Mouse (Mus musculus) heart, embryonic 15.5 days (tissue): ENCODE data around the gene Col26a1. TPM values are rescaled to one million over a fixed set of nuclear protein-coding genes. Genes with fewer than 3 reads are reported as not detected.
A peak's percentile ranks its signal among the peaks of the same experiment; 100 is the strongest.

Source experiments
- ATAC-seq: fragments of 200-750 bp; cut with Nextera tagmentation; replicated peaks from 2 replicates; pipeline ENCODE4 v1.8.0; 2017; ENCODE audit warnings: low read depth, moderate TSS enrichment; ENCODE audit not compliant: insufficient number of reproducible peaks, insufficient read depth, low FRiP score
- H3K27ac ChIP-seq: fragments of 300-500 bp; sonication (generic); 2 replicates; pipeline ENCODE4 v1.5.1; 2015; ENCODE audit warnings: mild to moderate bottlenecking, inconsistent platforms
- H3K27me3 ChIP-seq: fragments of 300-500 bp; sonication (generic); 2 replicates; pipeline ENCODE4 v1.6.1; 2015; ENCODE audit warnings: inconsistent platforms
- H3K36me3 ChIP-seq: fragments of 300-500 bp; sonication (generic); 2 replicates; pipeline ENCODE4 v1.6.1; 2015; ENCODE audit warnings: mild to moderate bottlenecking, inconsistent platforms
- H3K4me1 ChIP-seq: fragments of 300-500 bp; sonication (generic); replicated peaks from 2 replicates; pipeline ENCODE4 v1.6.1; 2015; ENCODE audit warnings: inconsistent platforms
- H3K4me2 ChIP-seq: fragments of 300-500 bp; sonication (generic); 2 replicates; pipeline ENCODE4 v1.6.1; 2015; ENCODE audit warnings: inconsistent platforms, mild to moderate bottlenecking, moderate library complexity
- H3K4me3 ChIP-seq: fragments of 300-500 bp; sonication (generic); 2 replicates; pipeline ENCODE4 v1.5.1; 2015; ENCODE audit warnings: mild to moderate bottlenecking, inconsistent platforms
- H3K9ac ChIP-seq: fragments of 300-500 bp; sonication (generic); 2 replicates; pipeline ENCODE4 v1.6.1; 2015; ENCODE audit warnings: mild to moderate bottlenecking, inconsistent platforms
- H3K9me3 ChIP-seq: fragments of 300-500 bp; sonication (generic); replicated peaks from 2 replicates; pipeline ENCODE4 v1.6.1; 2016; ENCODE audit warnings: inconsistent platforms
- WGBS: fragments of 180-500 bp; shearing (Covaris S2); methylation state at CpG from one replicate; pipeline ENCODE4 v1.1.7; 2015; ENCODE audit warnings: mixed read lengths; 5-methylcytosine and 5-hydroxymethylcytosine counted together
- polyA plus RNA-seq: library from polyadenylated mRNA; unstranded; fragments of >200 nt; fragmentation: Nextera tagmentation; extraction: Ambion mirVana; gene quantifications from 2 replicates; pipeline ENCODE4 v1.2.1, GENCODE M21; 2015

Gene Col26a1
- polyA plus RNA-seq, 1 experiment from 2014 or later, result 13.9 TPM

- Histone ChIP-seq H3K36me3 (peaks cover 5% of the 10 kb centered on the region; the same call in 1 of the 2 replicates), H3K27me3 (no peaks in the 10 kb centered on the region), H3K27ac (no peak within 1 kb of the TSS), H3K4me1 (peaks cover 5% of the 10 kb centered on the region; the same call in 1 of the 2 replicates), H3K4me3 (peak within 1 kb of the TSS; percentile 75), H3K4me2 (peak within 1 kb of the TSS; percentile 76), H3K9ac (peak within 1 kb of the TSS; percentile 71), H3K9me3 (no peaks in the 10 kb centered on the region)
- peak; percentile 92 for ATAC-seq
- WGBS, result 7% methylated on average over 32 of the region's 32 CpGs
These were observed 25.2 kb upstream of the Col26a1 start, which contains the start of gene Ift22 for GRCm38 (mm10) chr5:136907991-136908857. Gene Ift22, plus strand, starts transcription at chr5:136908150.

- Histone ChIP-seq H3K9me3 (no peaks in the 10 kb centered on the region), H3K27me3 (no peaks in the 10 kb centered on the region), H3K27ac (no peak overlapping the region), H3K4me3 (peak overlapping the region; percentile 75), H3K9ac (0 out of 2 replicates have a peak overlapping the region, but pooled peaks have one; percentile 40), H3K36me3 (peaks cover 5% of the 10 kb centered on the region; the same call in 1 of the 2 replicates), H3K4me1 (peaks cover 5% of the 10 kb centered on the region; the same call in 1 of the 2 replicates), H3K4me2 (peak overlapping the region; percentile 76)
- 43% methylated on average over 9 of the region's 9 CpGs for WGBS
- ATAC-seq, result no peak
These were observed 24.6 kb upstream of the Col26a1 start for GRCm38 (mm10) chr5:136907587-136907986.

GRCm38 (mm10) chr5:136905630-136906029 is 22.6 kb upstream of the Col26a1 start:
- no peak overlapping the region for H3K4me2 ChIP-seq
- no peak overlapping the region for H3K9ac ChIP-seq
- 49% methylated on average over 7 of the region's 7 CpGs for WGBS
- H3K9me3 ChIP-seq, result no peaks in the 10 kb centered on the region
- H3K4me1 ChIP-seq, result peaks cover 5% of the 10 kb centered on the region; the same call in 1 of the 2 replicates
- H3K4me3 ChIP-seq, result no peak overlapping the region
- no peak for ATAC-seq
- H3K27me3 ChIP-seq, result no peaks in the 10 kb centered on the region
- H3K27ac ChIP-seq, result no peak overlapping the region
- H3K36me3 ChIP-seq, result no peaks in the 10 kb centered on the region

- WGBS, result 54% methylated on average over 3 of the region's 3 CpGs
These were observed 21.6 kb upstream of the Col26a1 start for GRCm38 (mm10) chr5:136904621-136905020.

GRCm38 (mm10) chr5:136895529-136895963 is 12.5 kb upstream of the Col26a1 start:
- H3K36me3 ChIP-seq, result no peaks in the 10 kb centered on the region
- no peak overlapping the region for H3K9ac ChIP-seq
- no peak overlapping the region for H3K4me3 ChIP-seq
- ATAC-seq, result no peak
- H3K4me1 ChIP-seq, result peaks cover 7% of the 10 kb centered on the region
- no peaks in the 10 kb centered on the region for H3K27me3 ChIP-seq
- no peak overlapping the region for H3K4me2 ChIP-seq
- WGBS, result 50% methylated on average over 10 of the region's 10 CpGs
- H3K27ac ChIP-seq, result no peak overlapping the region
- no peaks in the 10 kb centered on the region for H3K9me3 ChIP-seq

More at GRCm38 (mm10) chr5:136904621-136905020, 21.6 kb upstream of the Col26a1 start:
- no peak overlapping the region for H3K27ac ChIP-seq
- no peaks in the 10 kb centered on the region for H3K27me3 ChIP-seq
- no peaks in the 10 kb centered on the region for H3K36me3 ChIP-seq
- no peak overlapping the region for H3K4me3 ChIP-seq
- H3K4me2 ChIP-seq, result no peak overlapping the region
- no peaks in the 10 kb centered on the region for H3K9me3 ChIP-seq
- peaks cover 11% of the 10 kb centered on the region for H3K4me1 ChIP-seq
- ATAC-seq, result no peak
- no peak overlapping the region for H3K9ac ChIP-seq

- Histone ChIP-seq H3K9me3 (no peaks in the 10 kb centered on the region), H3K36me3 (no peaks in the 10 kb centered on the region), H3K4me1 (peaks cover 4% of the 10 kb centered on the region), H3K9ac (no peak overlapping the region), H3K27ac (no peak overlapping the region), H3K4me3 (no peak overlapping the region), H3K4me2 (no peak overlapping the region), H3K27me3 (no peaks in the 10 kb centered on the region)
- ATAC-seq, result no peak
- WGBS, result 61% methylated on average over 25 of the region's 25 CpGs
These were observed 12.0 kb upstream of the Col26a1 start for GRCm38 (mm10) chr5:136894840-136895528.

- Histone ChIP-seq H3K27ac (peak overlapping the region; percentile 32), H3K4me2 (peak overlapping the region; percentile 46), H3K9me3 (no peaks in the 10 kb centered on the region), H3K9ac (no peak overlapping the region), H3K4me3 (0 out of 2 replicates have a peak overlapping the region, but pooled peaks have one; percentile 8), H3K36me3 (no peaks in the 10 kb centered on the region), H3K4me1 (peaks cover 8% of the 10 kb centered on the region), H3K27me3 (peaks cover 17% of the 10 kb centered on the region)
- ATAC-seq, result no peak
- 38% methylated on average over 19 of the region's 19 CpGs for WGBS
These were observed 5.7 kb upstream of the Col26a1 start for GRCm38 (mm10) chr5:136888539-136889355.

GRCm38 (mm10) chr5:136886957-136887356 is 3.9 kb upstream of the Col26a1 start:
- H3K9ac ChIP-seq, result no peak overlapping the region
- 34% methylated on average over 7 of the region's 7 CpGs for WGBS

GRCm38 (mm10) chr5:136882055-136882787 is 788 bp downstream of the Col26a1 start:
- Histone ChIP-seq H3K27ac (no peak overlapping the region), H3K4me1 (peaks cover 22% of the 10 kb centered on the region), H3K27me3 (peaks cover 54% of the 10 kb centered on the region), H3K9me3 (no peaks in the 10 kb centered on the region), H3K4me2 (peak overlapping the region; percentile 81), H3K4me3 (peak overlapping the region; percentile 56), H3K36me3 (no peaks in the 10 kb centered on the region), H3K9ac (peak overlapping the region; percentile 56)
- WGBS, result 1% methylated on average over 47 of the region's 47 CpGs
- ATAC-seq, result peak; percentile 24; the same call in 1 of the 2 replicates

More at GRCm38 (mm10) chr5:136886957-136887356, 3.9 kb upstream of the Col26a1 start:
- no peaks in the 10 kb centered on the region for H3K36me3 ChIP-seq
- peaks cover 20% of the 10 kb centered on the region for H3K4me1 ChIP-seq
- no peak overlapping the region for H3K4me3 ChIP-seq
- ATAC-seq, result no peak
- peaks cover 34% of the 10 kb centered on the region for H3K27me3 ChIP-seq
- H3K9me3 ChIP-seq, result no peaks in the 10 kb centered on the region
- no peak overlapping the region for H3K27ac ChIP-seq
- H3K4me2 ChIP-seq, result no peak overlapping the region

GRCm38 (mm10) chr5:136881380-136882009 is 1.5 kb downstream of the Col26a1 start:
- H3K4me3 ChIP-seq, result peak overlapping the region; percentile 56
- H3K27ac ChIP-seq, result no peak overlapping the region
- H3K36me3 ChIP-seq, result no peaks in the 10 kb centered on the region
- WGBS, result 2% methylated on average over 38 of the region's 39 CpGs
- peak overlapping the region; percentile 81 for H3K4me2 ChIP-seq
- H3K9ac ChIP-seq, result peak overlapping the region; percentile 56
- ATAC-seq, result 0 out of 2 replicates have a peak, but pooled peaks have one; percentile 44
- peaks cover 54% of the 10 kb centered on the region for H3K27me3 ChIP-seq
- H3K4me1 ChIP-seq, result peaks cover 17% of the 10 kb centered on the region
- H3K9me3 ChIP-seq, result no peaks in the 10 kb centered on the region
